Mouse (Mus musculus): ENCODE measurements at regions not wholly inside any gene's neighbourhood (a gene's known extent, or its start where the extent isn't known, plus 50 kb on each side); places are given as distances from the start of the nearest gene placed in this dataset.

DNA sequence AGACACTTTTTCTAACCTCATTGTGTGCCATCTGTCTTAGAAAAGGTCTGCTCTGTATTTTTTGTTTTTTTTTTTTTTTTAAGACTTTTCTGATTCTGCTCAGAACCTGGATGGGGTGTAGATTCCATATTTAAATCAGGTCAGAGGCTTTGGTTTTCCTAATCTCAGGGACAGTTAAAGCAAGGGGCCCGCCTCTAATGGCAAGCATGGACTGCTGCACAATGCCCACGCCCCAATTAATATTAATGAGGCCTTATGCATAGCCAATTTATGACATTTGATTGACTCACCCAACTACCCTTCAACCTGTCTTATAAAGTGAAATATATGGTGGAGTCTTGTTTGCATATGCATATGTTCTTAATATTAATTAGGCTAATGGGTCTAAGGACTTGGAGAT lies 662.6 kb downstream of the Bcl11a start:
- no peak for ATAC-seq (ENCODE audit: insufficient number of reproducible peaks, low FRiP score, low TSS enrichment)

- ATAC-seq (ENCODE audit: insufficient number of reproducible peaks, low FRiP score, low TSS enrichment): no peak
Measured at GRCm38 (mm10) chr11:24742561-24742960, 664.7 kb downstream of the Bcl11a start.

DNA sequence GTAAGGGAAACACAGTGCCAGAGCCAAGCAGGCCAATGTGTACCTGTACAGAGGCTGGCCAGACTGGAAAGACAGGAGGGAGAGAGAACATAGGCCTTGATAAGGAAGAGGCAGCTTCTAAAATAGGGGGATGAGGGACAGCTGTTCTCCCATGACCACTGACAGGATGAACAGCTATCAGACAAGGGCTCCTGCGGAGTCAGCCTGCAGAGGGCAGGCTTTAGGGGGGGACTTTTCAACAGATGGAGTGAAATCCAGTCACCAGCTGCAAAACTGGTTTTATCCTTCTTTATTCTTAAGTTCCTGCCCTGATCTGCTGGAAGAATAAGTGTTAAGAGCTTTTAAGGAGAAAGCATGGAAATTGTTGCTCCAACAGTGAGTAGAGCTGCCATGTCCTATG lies 665.6 kb downstream of the Bcl11a start:
- ATAC-seq (ENCODE audit: insufficient number of reproducible peaks, low FRiP score, low TSS enrichment): no peak

DNA sequence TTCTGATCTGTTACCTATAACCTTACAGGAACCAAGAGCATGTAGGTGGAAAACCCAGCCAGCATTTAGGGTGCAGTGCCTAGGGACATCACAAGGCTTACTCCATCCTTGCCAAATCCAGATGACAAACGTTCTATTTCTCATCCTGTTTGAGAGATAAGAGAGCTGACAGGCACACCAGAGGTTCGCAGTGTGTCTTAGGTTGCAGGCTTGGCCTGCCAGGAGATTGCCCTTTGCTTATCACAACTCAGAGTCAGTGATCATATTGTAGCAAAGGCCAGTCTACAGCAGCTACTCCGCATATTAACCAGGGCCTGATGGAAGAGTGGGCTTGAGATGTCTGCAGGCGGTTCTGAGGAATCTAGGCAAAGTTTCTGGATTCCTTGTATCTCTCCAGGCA lies 668.0 kb downstream of the Bcl11a start:
- ATAC-seq (ENCODE audit: insufficient number of reproducible peaks, low FRiP score, low TSS enrichment): no peak

DNA sequence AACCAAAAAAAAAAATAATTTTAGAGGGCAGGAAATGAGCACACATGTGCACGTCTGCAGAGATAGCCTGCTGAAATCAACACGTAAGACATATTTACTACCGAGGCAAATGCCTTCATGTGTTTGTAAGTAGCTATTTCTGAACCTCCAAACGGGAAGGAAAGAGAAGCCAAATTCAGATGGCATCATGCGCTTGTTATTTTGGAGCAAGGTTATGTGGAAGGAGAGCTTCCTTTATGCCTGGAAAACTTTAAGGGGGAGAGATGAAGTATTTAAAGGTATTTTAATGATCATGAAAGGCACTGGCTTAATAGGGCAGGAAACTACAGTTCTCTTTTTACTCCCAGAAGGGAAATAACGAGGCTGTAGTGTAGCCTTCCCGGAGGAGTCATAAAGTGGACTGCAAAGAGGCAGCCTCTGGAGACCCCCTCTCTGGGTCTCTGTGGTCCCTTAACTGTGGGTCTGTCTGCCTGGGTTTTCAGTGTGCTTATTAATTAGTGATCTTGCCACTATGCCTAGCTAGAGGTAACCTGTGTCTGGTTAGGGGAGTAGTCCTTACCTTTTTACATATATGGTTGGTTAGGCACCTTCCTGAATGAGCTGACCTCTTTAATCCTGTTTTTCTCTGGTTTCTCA lies 672.4 kb downstream of the Bcl11a start:
- no peak for ATAC-seq (ENCODE audit: insufficient number of reproducible peaks, low FRiP score, low TSS enrichment)

- ATAC-seq (ENCODE audit: insufficient number of reproducible peaks, low FRiP score, low TSS enrichment): no peak
Measured at GRCm38 (mm10) chr11:24758130-24758529, 680.3 kb downstream of the Bcl11a start.

DNA sequence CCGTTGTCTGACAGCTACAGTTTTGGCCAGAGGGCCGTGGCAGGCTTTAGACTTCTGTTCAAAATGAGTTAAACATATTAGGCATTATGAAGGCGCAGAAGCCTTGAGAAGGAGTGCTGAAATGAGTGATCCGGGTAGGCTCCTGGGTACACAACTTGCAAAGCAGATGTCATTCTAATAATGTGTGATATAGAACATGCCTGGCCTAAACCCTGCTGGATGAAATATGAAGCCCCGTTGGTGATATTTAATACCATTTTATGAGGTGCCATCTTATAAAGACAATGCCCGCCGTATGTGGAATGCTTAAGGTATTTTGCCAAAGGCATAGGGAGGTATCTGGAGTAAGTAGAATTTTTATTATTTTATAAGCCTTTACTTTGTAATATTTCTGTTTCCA lies 705.6 kb downstream of the Bcl11a start:
- no peak for ATAC-seq (ENCODE audit: insufficient number of reproducible peaks, low FRiP score, low TSS enrichment)

DNA sequence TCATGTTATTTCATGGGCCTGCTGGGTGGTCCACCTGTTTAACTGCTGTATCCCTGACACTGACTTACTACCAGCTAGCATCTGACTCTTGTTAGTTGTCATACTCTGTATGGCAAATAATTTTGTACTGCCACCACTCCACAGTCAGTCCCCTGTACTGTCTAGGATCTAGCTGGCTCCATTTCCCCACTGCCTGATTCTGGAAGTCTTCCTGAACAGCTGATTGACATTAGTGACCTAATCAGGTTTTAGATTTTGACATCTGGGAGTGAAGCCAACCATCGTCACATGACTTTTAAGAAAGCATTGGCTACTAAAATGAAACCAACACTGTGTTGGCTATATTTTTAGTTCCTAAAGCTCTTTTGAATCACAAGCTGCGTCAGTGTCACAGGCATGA lies 711.3 kb downstream of the Bcl11a start:
- ATAC-seq (ENCODE audit: insufficient number of reproducible peaks, low FRiP score, low TSS enrichment): no peak

DNA sequence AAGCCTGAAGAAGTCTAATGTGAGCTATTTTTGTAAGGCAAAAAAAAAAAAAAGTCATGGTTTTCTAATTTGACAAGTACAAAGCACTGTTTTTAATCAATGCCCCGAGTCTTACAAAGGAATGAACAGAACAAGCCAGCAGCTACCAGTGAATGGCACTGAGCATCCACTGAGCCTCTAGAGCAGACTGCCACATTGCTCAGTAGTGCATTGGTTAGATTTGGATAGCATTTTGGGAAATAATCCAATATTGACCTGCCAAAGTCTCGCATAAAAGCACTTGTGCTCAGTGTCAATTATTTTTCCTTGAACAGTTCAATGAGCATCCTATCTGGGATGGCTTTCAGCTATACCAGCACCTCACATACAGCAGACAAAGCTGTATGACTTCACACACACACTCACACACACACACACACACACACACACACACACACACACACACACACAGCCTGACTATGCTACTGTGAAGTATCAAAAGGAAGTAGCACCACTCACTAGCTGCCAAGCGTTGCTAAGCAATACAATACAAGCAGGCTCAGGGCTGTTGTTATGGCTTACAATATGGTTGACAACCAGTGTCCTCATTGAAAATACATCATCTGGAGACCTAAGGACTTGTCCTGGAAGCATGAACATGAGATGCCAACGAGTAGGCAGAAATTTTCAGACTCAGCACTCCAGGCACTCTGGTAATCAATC lies 717.8 kb downstream of the Bcl11a start:
- no peak for ATAC-seq (ENCODE audit: insufficient number of reproducible peaks, low FRiP score, low TSS enrichment)

DNA sequence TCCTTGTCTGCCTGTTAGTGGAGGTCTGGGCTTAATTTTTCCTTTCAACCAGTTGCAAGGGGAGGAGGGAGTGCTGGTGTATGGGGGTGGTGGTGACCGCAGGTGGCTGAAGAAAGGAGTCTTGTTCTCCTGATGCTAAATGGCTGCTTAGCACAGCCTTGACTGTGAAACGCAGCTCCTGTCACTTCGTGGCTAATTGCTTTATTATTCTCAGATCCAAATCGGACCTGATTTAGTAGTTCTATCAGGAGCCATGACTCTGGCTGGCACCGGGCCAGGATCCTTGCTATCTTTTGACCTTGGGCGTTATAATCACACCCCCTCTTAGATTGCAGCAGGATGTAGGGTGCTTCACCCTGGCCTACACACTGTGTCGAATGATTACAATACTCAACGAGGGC lies 726.8 kb downstream of the Bcl11a start:
- ATAC-seq (ENCODE audit: insufficient number of reproducible peaks, low FRiP score, low TSS enrichment): no peak

GRCm38 (mm10) chr11:24829578-24830401 lies 751.9 kb downstream of the Bcl11a start:
- no peak for ATAC-seq (ENCODE audit: insufficient number of reproducible peaks, low FRiP score, low TSS enrichment)

DNA sequence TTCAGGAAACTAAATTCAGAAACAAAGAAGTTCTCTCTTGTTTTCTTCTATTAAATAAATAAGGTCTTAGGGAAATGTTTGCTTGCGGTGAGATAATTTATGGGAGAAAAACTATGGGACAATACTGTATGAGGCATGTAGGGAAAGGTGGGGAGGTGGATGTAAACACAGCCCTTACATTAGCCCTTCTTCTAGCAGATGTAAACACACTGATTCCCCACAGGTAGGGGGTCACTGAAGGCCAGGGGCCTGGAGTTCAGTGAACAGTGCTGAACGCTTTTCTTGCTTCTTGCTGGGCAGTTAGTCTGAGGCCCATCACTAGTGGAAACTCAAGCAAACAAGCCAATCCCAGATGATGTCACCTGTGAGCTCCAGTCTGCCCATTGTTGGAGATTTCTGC lies 752.6 kb downstream of the Bcl11a start:
- no peak for ATAC-seq (ENCODE audit: insufficient number of reproducible peaks, low FRiP score, low TSS enrichment)

- ATAC-seq (ENCODE audit: insufficient number of reproducible peaks, low FRiP score, low TSS enrichment): no peak
Measured at GRCm38 (mm10) chr11:24843839-24844738, 766.2 kb downstream of the Bcl11a start.

- no peak for ATAC-seq (ENCODE audit: insufficient number of reproducible peaks, low FRiP score, low TSS enrichment)
Measured at GRCm38 (mm10) chr11:24856991-24857390, 779.1 kb downstream of the Bcl11a start.

GRCm38 (mm10) chr11:24864637-24865036 lies 786.8 kb downstream of the Bcl11a start:
- ATAC-seq (ENCODE audit: insufficient number of reproducible peaks, low FRiP score, low TSS enrichment): no peak

- ATAC-seq (ENCODE audit: insufficient number of reproducible peaks, low FRiP score, low TSS enrichment): no peak
Measured at GRCm38 (mm10) chr11:24865067-24865796, 787.4 kb downstream of the Bcl11a start.

Measured in cerebellum, adult (tissue).